Mouse (Mus musculus) gonadal fat pad, adult 2 months (tissue): ENCODE measurements at regions not wholly inside any gene's neighbourhood (a gene's known extent, or its start where the extent isn't known, plus 50 kb on each side); places are given as distances from the start of the nearest gene placed in this dataset.

ENCODE experiments used
- DNase-seq: peaks from one replicate; pipeline ENCODE4 v3.0.0-alpha.2; 2012; ENCODE audit warnings: low read depth

DNA sequence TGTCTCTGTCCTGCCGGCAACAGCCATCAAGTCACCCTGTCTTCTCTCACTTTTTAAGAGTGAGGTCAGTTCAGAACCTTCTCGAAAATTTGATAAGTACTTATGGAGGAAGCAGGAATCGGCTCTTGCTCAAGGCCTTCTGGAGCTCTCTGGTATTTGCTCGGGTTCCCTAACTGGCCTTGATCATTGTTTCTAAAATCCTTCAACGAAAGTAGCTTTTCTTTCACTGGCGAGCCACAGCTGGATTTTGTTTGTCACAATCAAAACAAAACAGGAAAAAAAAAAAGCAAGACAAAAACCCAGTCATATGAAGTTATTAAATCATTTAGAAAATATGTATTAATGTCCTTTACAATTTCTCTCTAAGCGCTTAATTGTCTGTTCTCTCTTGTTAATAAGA lies 156.6 kb upstream of the Tex13c2 start:
- no peak for DNase-seq

DNA sequence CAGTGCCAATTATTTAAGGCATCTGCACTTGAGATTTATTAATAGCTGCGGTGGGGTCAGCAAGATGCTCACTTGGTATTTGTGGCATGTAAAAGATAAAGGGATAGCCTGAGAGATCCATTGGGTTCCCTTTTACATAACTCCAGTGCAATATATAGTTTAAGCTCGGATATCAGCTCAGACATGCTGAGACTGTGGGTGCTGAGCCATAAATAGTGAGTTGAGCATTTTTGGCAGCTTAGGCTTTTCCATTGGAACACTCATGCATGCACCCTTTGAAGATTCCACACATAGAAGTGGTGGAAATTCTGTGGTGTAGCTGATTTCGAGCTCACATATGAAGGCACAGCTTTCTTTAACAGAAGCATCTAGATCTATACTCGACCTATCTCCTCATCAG lies 155.9 kb upstream of the Tex13c2 start:
- no peak for DNase-seq

DNA sequence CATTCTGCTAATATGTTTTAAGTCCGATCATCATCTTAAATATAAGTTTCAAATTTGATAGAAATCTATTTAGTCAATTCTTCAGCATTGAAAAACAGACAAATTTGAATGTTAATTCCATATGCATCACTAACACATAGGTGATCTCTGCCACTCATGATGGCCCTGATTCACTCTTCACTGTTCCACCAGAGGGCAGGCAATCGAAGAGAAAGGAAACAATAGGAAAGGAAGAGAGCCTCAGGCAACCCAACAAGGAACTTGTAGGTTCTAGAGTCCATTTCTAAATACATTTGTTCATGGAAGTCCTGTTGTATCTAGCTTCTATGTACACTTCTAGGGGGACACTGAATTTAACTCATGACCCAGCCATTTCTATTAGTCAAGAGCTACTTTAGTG lies 154.7 kb upstream of the Tex13c2 start:
- DNase-seq = no peak

DNA sequence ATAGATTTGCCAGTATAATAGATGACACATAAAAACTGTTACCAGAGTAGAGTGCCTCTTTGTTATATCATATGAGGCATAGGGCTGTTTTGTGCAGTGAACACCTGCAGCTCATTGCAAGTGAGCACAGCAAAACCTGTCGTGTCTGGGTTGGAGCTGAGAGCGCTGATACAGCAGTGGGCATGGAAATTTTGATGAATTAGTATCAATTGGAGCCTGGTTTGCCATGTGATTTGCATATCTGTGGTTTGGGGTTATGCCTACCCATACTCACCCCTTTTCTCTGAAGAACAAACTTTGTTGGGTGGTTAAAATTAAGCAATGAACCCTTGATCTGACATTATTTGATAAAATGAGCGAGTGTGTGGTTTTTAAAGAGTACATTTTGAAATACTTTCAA lies 152.7 kb upstream of the Tex13c2 start:
- DNase-seq = no peak

DNA sequence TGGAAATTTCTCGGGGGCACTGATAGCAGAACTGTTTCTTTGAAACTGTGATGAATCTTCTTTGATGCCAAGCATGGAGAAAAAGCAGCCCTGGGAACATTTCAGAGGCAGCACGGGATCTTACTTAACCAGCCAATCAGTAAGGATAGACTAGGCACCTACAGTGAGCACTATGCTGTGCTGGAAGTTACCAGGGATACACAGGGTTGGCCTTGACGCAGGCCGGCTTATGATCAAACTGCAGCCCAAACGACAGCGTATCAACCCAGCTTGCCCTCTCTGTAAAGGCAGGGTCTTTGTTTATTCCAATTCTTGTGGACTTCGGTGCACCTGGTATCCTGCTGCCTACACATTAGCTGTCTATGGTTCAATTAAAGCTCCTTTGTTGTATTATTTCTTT lies 147.1 kb upstream of the Tex13c2 start:
- DNase-seq = no peak

DNA sequence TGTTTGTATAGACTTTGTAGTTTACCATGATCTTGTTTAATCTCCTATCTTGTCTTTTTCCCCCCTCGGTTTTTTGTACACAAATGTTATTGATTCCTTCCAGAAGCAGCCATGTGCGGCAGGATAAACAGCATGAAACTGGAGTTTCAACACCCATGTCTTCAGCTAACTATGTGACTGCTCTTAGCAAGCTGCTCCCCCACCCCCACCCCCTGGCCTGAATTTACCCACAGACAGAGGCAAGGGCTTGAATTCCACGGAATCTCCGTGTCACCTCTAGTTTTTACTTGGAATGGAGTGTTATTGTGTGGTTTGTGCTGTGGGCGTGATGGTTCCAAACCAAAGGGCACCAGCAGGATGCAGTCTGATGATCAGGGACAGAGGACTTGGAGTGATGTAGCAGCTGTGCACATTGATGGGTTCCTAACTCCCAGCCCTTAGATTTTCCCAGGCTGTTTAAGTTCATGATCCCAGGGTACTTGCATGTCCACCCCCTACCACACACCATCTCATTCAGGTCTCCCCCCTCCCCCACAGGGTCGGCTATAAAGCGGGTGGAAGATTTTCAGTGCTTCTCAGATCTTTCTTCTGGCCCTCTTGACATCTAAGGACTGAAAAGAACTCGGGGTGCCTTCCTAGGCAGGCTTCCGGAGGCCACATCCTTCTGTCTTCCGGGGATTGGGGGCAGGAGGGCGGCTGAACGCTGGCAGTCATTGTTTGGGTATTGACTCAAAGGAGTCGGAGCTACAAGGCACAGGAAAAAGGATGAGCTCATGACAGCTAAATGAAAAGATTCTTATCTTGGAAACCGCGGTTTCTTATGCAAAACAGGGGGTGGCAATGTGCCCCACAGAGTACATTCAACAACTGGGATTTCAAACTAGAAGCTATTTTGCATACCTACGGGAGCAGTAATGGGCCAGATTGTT lies 146.3 kb upstream of the Tex13c2 start:
- no peak for DNase-seq

DNA sequence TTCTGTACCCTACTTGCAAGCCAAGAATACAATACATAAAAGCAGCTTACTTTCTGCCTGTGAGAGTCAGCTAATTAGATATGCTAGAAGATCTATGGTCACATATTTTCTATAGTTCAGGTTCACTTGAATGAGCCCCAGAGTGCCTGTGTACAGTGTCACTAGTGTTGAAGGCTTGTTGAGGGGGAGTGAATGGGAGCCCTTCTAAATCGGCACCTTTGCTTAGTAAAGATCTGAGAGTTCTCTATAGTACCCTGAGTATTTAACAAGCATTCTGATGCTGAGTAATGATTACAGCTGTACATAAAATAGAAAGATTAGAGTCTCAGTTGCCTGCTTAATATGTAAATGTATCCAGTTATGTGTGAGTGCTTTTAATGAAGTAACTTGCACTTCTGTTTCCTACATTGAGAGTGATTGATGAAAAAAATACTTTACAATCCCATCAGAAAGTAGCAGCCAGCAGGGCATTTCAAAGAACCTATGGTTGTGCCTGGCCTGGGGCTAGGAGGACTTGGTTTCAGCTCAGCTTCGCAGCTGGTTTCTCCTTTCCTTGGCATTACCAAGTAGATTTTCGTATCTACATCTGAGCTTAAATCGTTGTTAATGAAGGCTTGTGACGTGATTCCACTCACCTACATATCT lies 136.8 kb upstream of the Tex13c2 start:
- no peak for DNase-seq

DNA sequence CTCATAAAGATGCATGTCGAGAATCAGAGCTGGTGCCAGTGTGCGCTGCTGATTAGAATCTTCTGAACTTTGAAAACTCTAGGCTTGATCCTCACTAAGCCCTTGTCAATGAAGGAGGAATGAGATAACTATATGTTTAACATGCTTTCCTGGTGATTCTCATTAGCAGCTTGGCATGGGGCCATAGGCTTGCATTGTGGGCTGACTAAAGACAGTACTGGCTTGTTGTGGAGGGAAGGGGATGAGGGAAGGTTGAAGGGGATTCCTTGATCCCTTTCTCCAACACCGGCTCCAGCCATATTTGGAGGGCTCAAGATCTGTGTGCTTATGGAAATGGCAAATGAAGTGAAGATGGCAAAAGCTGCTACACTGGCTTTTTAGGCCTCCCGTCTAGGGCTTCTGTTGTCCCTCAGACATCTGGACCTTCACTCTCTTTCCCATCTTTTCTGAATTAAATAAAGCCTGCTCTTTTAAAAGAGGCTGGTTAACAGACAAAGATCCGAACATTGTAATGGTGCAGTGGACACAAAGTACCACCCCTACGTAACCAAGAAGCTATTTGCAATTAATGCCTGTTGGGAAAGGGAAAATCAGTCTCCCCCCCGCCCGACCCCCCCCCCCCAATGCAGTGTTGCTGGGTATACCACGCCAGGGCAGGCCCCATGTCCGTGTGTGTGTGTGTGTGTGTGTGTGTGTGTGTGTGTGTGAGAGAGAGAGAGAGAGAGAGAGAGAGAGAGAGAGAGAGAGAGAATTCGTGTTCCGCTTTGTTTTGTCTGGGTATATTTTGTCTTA lies 129.9 kb upstream of the Tex13c2 start:
- DNase-seq = no peak

DNA sequence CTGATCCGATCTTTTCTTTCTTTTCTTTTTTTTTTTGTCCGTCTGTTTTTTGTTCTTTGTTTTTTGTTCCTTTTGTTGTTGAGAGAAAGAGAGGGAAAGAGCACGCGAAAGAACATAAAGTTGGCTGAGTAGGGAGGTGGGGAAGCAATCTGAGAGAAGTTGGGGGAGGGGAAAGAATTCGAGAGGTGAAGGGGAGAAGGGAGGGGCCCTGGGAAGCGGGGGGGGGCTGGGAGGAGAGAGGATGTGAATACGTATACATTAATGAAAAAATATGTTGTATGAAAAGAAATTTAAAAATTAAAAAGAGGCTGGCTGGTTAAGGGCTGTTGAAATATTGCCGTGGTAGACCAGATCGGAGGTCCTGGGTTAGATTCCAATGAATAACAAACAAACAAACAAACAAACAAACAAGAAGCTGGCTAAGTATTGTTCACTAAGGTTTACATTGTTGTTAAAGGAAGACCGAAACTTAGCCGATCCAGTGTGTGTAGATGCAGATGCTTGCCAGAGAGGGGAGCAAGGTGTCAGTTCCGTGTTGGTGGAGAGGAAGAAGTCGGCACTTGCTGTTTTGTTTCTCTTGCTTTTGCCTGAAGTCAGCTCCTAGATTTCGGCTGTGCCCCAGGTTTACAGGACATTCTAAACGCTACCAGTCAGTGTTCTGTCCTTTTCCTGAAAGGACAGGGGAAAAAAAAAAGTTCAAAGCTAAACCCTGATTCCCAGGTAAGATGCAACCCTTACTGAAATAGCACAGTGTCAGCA lies 129.1 kb upstream of the Tex13c2 start:
- DNase-seq = no peak

DNA sequence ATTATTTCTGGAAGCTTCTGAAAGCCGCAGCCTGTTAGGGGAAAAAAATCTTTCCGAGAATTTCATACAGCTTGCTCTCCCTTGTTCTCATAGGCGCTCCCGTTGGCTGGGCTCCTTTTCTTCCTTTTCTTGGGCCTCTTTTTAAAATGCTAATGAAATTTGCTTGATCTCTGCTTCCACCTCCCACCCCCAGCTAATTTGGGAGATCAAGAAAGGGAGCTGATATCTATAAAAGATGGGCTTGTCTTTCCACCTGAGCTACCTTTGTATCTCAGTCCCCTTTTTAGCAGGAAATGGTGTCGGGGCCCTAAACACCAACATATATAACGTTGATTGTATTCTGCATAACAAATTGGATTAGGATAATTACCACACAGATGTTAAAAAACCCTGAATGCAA lies 128.5 kb upstream of the Tex13c2 start:
- no peak for DNase-seq

DNA sequence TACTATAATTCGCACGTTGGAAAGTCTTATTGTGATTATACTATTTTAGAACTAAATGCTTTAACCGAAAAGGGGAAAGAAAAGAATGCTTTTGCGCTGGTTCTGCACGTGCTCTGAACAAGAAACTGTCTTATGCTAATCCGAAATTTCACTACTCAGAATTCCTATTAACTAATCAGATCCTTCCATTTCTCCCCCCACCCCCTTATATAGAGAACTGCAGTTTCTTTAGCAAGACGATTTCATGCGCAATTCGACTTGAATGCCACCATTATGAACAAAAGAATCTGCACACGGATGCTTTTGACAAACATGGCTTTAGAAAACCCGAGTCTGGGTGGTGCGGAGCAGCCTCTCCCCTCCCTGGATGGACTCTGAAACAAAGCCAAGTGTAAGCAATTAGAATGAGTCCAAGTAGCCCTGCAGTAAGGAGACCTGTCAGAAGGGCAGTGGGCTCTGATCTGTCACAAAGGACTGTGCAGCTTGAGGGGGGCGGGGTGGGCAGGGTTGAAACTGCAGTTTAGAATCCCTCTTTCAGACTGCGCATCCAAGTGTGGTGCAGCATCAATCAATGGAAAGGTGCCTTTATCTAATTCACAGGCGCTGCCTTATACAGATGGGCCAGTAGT lies 128.0 kb upstream of the Tex13c2 start:
- DNase-seq = no peak

DNA sequence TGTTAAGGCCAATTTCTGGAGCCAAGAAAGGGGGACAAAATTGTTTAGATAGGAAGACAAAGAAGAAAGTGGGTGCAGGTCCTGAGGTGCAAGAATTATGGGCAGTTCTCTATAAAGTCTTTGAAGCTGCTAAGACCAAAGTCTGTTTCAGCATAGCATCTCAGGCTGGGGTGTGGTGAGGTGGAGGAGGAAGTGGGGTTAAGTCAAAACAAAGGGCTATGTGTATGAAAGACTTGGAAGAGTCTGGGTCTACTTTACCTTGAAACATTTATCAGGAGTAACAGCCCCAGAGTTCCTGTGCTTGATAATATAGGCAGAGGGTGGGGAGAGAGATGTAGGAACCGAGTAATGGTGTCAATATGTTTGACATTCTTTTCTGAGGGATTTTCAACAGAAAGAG lies 125.4 kb upstream of the Tex13c2 start:
- DNase-seq = no peak

DNA sequence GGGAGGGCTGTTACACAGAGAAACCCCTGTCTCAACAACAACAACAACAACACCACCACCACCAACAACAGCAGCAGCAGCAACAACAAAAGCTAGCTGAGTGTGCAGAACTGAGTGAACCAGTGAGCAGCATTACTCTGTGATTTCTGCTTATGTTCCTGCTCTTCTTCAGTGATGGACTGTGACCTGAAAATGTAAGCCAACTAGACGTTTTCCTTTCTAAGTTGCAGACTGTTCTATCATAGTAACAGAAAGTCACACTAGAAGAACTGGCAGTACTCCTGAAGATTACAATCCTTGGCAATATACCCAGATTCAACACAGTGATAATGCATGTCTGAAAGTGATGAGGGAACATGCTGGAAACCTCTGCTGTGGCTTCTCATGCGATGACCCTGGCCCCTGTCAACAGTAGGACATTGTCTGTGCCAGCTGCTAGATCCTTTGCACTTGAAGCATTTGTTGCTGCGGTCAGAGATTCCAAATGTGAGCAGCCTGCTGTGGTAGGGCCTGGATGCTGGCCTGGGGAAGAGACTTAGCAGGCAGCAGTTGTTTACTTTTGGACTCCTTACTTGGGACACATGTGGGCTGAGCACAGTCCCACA lies 115.6 kb upstream of the Tex13c2 start:
- DNase-seq = peak; percentile 17

DNA sequence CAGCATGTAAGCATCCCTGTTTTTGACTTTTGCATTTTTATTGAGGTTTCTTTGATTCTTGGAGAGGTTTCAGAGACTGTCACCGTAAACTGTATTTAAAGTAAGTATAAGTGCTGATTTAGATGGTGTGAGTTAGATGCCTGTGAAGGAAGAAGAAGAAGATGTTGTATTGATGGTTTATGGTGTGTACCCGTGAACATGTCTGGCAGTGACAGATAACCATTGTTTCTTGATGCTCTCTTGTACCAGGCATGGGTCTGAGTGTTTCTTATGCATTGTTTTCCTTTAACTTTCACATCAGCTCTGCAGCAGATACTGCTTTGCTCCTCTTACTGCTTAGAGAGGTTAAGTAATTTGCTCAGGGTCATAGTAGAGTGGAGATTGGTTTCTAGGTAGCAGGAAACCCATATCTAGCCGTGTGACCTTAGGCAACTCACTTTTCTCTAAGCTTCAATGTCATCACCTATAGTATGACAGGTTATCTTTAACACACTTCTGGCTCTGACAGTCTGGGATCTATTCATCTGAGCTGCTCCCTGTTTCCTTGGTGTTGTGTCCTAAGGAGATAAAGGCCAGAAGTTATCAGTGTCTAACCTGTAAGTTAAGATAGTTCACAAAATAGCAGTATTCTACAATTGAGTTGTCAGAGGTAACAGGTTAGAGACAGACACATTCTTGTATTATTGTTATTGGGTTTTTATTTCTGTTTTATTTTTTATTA lies 95.5 kb upstream of the Tex13c2 start:
- no peak for DNase-seq

DNA sequence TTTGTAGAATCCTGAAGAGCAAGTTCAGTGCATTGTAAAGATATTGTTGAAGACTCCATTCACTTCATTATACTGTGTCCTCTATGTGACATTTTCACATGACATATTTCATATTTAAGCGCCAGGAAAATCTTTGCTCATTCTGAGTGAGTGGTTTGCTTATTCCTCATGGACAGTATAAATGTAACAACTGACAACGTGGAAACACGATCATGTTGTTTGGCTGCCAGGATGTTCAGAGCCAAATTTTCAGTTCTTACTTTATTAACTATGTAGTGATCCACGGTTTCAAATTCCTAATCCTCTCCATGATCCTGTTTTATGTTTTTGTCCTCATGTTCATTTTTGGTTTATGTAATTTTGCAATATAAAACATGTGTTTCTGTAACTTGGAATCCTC lies 93.0 kb upstream of the Tex13c2 start:
- DNase-seq = no peak

DNA sequence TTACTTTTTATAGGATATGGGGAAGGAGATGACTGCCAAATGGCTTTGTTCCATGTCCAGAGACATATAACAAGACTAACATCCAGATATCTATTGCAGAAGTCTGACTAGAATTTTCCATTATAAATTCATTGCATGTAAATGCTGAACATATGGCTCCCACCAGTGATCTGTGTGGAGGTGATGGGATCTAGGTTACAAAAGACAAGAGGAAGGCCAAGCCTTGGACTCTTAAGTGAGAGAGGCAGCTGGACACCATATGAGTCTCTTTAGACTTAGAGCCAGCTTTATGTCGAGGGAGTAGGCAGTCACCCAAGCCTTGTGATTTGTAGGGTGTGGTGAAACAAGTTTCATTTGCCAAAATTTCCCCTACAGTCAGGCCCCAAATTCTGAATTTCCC lies 90.7 kb upstream of the Tex13c2 start:
- no peak for DNase-seq

DNA sequence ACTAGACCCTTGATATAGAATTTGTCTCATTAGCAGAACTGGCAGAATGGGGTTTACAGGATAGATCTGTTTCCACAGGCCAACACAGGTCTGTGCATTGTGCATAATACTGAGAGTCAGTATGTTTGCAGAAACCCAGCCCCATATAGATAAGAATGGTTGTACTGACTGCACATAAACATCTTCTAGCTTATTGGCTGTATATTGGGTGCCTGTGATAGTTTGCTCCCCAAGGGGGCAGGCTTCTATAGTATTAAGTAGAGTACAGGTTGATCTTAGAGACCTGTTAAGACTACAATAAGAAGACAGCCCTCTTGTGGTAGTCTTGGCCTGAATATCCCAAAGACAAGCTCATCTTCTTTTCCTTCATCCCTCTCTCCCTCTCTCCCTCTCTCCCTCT lies 90.1 kb upstream of the Tex13c2 start:
- no peak for DNase-seq

DNA sequence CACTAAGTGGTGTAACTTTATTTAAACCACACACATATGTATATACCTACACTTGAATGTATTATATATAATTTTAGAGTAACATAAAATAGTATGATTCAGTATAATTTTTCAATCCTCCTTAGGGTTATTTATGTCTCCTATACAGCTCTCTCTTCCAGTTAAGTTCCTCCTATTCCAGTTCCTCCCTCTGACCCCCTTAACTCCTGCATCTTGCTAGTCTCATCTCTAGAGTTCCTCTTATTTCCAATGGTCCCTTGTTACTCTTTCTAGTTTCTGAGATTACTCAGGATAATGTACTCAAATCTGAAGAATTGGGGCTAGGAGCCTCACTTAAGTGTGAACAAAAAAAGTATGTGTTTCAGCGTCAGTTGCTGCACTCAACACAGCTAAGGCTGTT lies 88.4 kb upstream of the Tex13c2 start:
- DNase-seq = no peak

DNA sequence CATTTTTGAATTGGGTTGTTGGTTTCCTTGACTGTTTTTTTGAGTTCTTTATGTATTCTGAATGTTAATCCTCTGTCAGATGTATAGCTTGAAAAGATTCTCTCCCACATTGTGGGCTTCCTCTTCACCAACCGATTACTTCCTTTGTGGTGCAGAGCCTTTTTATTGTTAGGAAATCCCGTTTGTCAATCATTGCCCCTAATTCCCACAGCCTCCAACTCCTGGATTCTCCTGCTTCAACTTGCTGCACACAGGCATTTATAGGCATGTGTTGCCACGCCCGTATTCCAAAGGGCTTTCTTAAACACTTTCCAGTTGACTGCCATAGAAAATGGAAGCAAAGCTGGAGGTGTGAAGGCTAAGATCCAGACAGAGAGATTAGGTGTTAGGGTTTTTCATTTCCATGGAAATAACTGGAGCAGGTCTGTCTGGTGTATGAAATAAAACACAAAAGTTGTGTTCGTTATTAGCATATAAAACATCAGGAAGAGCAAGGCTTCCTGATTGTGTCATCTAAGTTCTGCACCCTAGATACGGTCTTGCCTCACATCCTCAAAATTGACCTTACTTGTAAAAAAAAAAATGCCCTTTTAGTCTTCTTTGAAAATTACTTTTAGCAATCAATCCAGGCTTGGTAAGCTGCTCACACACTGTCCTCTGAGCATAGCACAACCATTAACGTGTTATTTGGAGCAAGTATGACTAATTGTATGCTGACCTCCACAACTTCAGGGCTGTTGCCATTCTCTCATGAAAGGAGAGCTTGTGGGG lies 87.7 kb upstream of the Tex13c2 start:
- no peak for DNase-seq

DNA sequence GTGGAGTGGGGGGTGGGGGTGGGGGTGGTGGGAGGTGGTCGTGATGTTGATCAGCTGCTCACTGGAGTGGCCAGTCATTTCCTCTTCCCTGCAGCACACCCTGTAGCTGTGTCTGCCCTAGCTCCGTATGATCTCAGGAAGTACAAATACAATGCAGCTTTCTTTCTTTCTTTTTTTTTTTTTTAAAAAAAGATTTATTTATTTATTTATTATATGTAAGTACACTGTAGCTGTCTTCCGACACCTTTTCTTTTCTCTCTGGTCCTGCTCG lies 87.2 kb upstream of the Tex13c2 start:
- no peak for DNase-seq
